Mouse (Mus musculus) T-helper 2 cell (primary cell): Measurements from ENCODE around the gene Mrpl3.
"Not testable (repeated sequence)": the region's sequence is repeated elsewhere in the genome, so short reads cannot be mapped to it uniquely, and the experiment has no call there.

Experiments
- in situ Hi-C: fragments of 300-600 bp; cut with MboI, MseI; formaldehyde crosslinking; loops from one replicate; pipeline ENCODE4 v1.15.1; 2025; ENCODE audit warnings: high pct_unique_total_duplicates

The Mrpl3 gene

DNA sequence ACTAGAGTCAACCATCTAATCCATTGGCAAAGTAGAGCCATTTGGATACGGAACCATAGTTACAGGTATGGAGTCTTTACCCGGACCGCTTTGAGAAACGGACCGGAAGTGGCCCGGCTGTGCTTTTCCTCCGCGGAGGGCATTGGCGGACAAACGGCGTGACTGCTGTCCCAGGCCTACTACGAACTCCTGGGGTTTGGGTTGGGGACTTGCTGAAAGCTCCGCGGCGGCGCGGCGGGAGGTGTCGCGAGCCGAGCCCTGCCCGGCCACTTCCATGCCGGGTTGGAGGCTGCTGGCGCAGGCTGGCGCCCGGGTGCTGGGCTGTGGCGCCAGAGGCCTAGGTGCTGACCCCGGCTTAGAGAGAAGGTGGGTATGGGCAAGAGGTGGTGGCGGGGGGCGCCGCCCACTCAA, at the start of gene Mrpl3:
Mrpl3 (plus strand) TSS at position 93 of the 411 bp plus-strand sequence.
- in situ Hi-C loops, result loop anchor here (5.0 to 10.0 kb wide), 2 partner anchors 344 to 1632 kb away; partner anchors contain the start of genes Aste1, Nek11 and Tex264

DNA sequence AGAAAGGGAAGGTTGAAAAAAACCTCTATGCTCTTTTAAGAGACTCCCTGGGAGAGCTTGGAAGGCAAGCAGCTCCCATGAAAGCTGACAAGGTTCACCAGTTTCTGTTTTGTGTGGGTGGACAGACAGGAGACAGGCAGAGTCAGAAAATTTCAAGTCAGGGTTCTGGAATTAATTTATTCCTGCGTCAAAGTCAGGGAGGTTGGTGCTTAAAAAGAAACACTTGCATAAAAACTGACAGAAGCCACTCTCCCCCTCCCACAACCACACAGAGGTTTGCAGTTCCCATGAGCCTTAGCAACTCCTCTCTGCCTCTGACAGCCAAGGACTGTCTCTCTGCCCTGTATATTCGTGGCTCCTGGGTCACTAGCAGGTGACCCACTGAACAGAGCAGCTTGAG, 42.3 kb upstream of the Mrpl3 start:
- in situ Hi-C loops, result no loop called here

GRCm38 (mm10) chr9:105018186-105018585, 34.9 kb upstream of the Mrpl3 start:
- in situ Hi-C loops, result no loop called here

- in situ Hi-C loops, result no loop called here
Measured at GRCm38 (mm10) chr9:105028311-105028710, 24.7 kb upstream of the Mrpl3 start.

DNA sequence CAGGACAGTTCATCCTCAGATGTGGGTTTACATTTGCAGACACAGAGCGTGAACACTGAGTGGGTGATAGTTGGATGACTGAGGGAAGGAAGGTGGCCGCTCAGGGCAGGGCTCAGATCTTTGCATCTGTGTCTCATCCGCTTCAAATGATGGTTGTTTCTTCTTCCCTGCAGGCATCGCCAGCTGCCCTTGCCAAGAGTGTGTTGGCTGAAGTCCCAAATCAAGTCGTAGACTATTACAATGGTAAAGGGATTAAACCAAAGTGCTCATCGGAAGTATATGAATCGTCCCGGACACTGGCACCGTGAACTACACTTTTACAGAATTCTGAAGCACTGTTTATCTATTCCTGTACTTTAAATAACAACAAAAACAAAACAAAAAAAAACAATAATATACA, 20.5 kb upstream of the Mrpl3 start:
- in situ Hi-C loops, result no loop called here

- in situ Hi-C loops, result no loop called here
Measured at GRCm38 (mm10) chr9:105033641-105034040, 19.4 kb upstream of the Mrpl3 start.

- in situ Hi-C loops, result no loop called here
Measured at GRCm38 (mm10) chr9:105037847-105038246, 15.2 kb upstream of the Mrpl3 start.

GRCm38 (mm10) chr9:105046014-105046413, 7.0 kb upstream of the Mrpl3 start:
- in situ Hi-C loops, result no loop called here

- in situ Hi-C loops, result no loop called here
Measured at GRCm38 (mm10) chr9:105048351-105048750, 4.7 kb upstream of the Mrpl3 start.

GRCm38 (mm10) chr9:105049636-105050035, 3.4 kb upstream of the Mrpl3 start:
- in situ Hi-C loops, result loop anchor here (5.0 to 10.0 kb wide), 2 partner anchors 348 to 1635 kb away; partner anchors contain the start of genes Aste1, Nek11 and Tex264

- in situ Hi-C loops, result loop anchor here (5.0 to 10.0 kb wide), 2 partner anchors 347 to 1635 kb away; partner anchors contain the start of genes Aste1, Nek11 and Tex264
Measured at GRCm38 (mm10) chr9:105050257-105050656, 2.8 kb upstream of the Mrpl3 start.

GRCm38 (mm10) chr9:105053812-105054211, 773 bp downstream of the Mrpl3 start:
- in situ Hi-C loops, result loop anchor here (5.0 to 10.0 kb wide), 2 partner anchors 343 to 1631 kb away; partner anchors contain the start of genes Aste1, Nek11 and Tex264

DNA sequence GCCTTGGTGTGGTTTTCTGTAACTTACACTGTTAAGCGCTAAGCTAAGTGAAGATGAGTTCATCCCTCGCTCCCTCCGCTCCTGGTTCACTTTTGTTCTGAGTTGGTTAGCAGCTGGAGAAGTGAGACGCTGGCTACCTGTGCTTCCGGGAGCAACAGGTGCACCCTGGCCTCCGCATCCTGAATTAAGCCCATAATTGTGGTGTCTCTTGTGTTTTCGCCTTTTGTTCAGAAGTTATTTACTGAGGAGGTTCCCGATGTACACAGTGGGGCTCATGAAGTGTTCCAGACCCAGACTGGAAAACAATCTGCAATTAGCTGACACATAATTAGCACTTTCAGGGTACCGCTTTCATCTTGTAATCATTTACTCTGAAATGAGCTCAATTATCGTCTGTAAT, 16.1 kb downstream of the Mrpl3 start:
- in situ Hi-C loops, result no loop called here

DNA sequence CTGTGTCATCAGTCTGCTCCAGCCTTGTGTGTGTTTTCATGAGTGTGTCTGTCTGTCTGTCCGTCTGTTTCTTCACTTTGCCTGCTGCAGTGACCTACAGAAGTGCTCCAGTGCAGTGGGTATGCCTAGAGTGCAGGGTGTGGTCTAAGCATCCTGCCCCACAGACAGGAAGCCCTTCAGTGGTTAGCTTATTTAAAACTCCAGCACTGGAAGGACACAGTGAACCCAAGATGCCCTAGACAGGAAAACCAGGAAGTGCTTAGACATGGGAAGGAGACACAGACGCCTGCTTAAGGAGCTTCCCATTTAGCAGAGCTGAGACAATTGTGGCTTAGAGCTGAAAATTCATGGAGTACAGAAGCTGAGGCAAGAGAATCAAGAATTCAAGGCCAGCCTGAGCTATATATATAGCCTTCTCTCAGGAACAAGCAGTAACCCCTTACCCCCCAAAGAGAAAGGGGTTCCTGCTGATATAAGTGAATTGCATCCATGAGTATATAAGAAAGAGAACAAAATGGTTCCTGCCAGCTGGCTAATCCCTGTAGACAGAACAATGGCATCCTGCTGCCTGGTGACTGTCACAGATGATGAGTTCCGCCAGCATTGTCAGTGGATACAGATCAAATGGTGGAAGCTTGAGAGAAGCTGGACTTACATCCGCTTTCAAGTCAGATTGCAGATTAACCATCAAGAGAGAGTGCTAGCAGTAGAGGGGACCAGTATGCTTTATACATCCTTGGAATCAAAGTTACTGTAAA, 20.1 kb downstream of the Mrpl3 start:
- in situ Hi-C loops, result no loop called here

DNA sequence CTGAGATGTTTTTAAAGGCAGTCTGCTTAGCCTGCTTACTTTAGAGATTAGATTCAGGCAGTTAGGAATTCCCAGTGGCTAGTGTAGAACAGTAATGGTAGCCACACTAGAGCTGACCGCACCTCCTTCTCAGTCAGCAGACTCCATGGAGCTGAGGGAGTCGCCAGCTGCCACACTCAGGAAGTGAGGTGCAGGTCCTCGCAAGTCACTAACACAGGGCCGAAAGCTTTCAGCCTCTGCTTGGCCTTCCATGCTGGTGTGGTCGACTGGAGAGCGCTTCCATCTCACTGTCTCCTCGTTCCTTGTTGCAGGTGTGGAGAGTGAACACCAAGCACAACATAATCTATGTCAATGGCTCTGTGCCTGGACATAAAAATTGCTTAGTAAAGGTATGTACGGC, 21.8 kb downstream of the Mrpl3 start:
- in situ Hi-C loops, result no loop called here

- in situ Hi-C loops, result no loop called here
Measured at GRCm38 (mm10) chr9:105076756-105077424, 23.9 kb downstream of the Mrpl3 start.

DNA sequence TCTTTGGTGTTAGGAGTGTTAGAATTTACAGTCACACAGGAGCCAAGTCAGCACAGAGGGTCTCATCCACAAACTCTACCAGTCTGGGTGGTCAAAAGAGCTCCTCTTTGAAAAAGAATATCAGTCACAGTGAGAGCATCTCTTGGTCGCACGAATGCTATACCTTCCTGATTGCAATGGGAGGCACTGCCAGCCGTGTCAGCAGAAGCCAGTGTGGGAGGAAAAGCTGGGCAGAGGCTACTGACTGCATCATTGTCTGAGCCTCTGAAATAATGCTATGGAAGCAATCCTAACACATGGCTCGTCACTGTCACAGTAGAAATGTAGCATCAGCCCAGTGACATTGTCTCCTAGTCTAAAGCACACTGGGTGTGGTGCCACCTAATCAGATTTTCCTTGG, 25.4 kb downstream of the Mrpl3 start:
- in situ Hi-C loops, result no loop called here

DNA sequence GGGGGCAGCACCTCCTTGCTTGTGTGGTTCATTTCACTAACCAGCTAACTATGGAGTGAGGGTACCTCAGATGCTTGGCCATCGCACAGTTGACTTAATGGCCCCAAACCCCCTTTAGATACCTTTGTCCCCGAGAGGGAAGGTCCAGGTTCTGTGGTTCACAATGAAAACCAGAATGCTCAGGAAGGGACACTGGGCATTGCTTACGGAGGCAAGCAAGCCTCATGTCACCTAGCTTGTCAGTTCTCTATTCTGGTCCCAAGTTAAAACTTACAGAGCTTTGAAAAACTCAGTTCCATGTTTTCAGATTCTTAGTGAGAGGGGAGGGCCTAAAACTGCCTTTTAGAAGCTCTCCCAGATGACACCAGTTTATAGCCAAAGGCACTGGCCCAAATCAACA, 27.2 kb downstream of the Mrpl3 start:
- in situ Hi-C loops, result no loop called here

- in situ Hi-C loops, result no loop called here
Measured at GRCm38 (mm10) chr9:105100807-105101570, 48.0 kb downstream of the Mrpl3 start.

GRCm38 (mm10) chr9:105101911-105102310, 48.9 kb downstream of the Mrpl3 start:
- in situ Hi-C loops, result no loop called here

- in situ Hi-C loops, result no loop called here
Measured at GRCm38 (mm10) chr9:105103893-105104292, 50.9 kb downstream of the Mrpl3 start.

GRCm38 (mm10) chr9:105125206-105125605, 72.2 kb downstream of the Mrpl3 start:
- in situ Hi-C loops, result not testable (repeated sequence)
